Mouse (Mus musculus) embryonic facial prominence, embryonic 14.5 days (tissue): Measurements from ENCODE around the gene Skap1. TPM values are rescaled to one million over a fixed set of nuclear protein-coding genes. Genes with fewer than 3 reads are reported as not detected.

Experiments used
- ATAC-seq: fragments of 200-750 bp; cut with Nextera tagmentation; 2 replicates; pipeline ENCODE4 v1.8.0; 2017; ENCODE audit warnings: low read depth, moderate number of reproducible peaks, moderate TSS enrichment
- DNase-seq: peaks from one replicate; pipeline ENCODE4 v3.0.0-alpha.2; 2015; ENCODE audit warnings: low spot score
- H3K27ac ChIP-seq: fragments of 300-500 bp; sonication (generic); replicated peaks from 2 replicates; pipeline ENCODE4 v1.5.1; 2014; ENCODE audit warnings: low read depth, mild to moderate bottlenecking, low read length, moderate library complexity
- H3K27me3 ChIP-seq: fragments of 300-500 bp; sonication (generic); replicated peaks from 2 replicates; pipeline ENCODE4 v1.6.1; 2014; ENCODE audit warnings: low read length; ENCODE audit not compliant: control insufficient read depth, insufficient read depth
- H3K36me3 ChIP-seq: fragments of 300-500 bp; sonication (generic); 2 replicates; pipeline ENCODE4 v1.6.1; 2014; ENCODE audit warnings: low read length, mixed read lengths; ENCODE audit not compliant: control insufficient read depth, insufficient read depth
- H3K4me1 ChIP-seq: fragments of 300-500 bp; sonication (generic); 2 replicates; pipeline ENCODE4 v1.6.1; 2014; ENCODE audit warnings: antibody characterized with exemption, low read length; ENCODE audit not compliant: control insufficient read depth, insufficient read depth
- H3K4me2 ChIP-seq: fragments of 300-500 bp; sonication (generic); 2 replicates; pipeline ENCODE4 v1.6.1; 2014; ENCODE audit warnings: low read depth, mild to moderate bottlenecking, low read length, moderate library complexity, mixed read lengths
- H3K4me3 ChIP-seq: fragments of 300-500 bp; sonication (generic); 2 replicates; pipeline ENCODE4 v1.5.1; 2014; ENCODE audit warnings: low read depth, mild to moderate bottlenecking, low read length
- H3K9ac ChIP-seq: fragments of 300-500 bp; sonication (generic); 2 replicates; pipeline ENCODE4 v1.6.1; 2014; ENCODE audit warnings: low read depth, mild to moderate bottlenecking, low read length, moderate library complexity, mixed read lengths
- H3K9me3 ChIP-seq: fragments of 300-500 bp; sonication (generic); 2 replicates; pipeline ENCODE4 v1.6.1; 2016; ENCODE audit warnings: low read length; ENCODE audit not compliant: control insufficient read depth
- WGBS: fragments of 180-500 bp; shearing (Covaris S2); extraction: QIAGEN DNeasy Blood & Tissue Kit; methylation state at CpG from one replicate; pipeline ENCODE4 v1.1.7; 2014; 5-methylcytosine and 5-hydroxymethylcytosine counted together
- polyA plus RNA-seq: library from polyadenylated mRNA; unstranded; fragments of >200 nt; fragmentation: Nextera tagmentation; extraction: Ambion mirVana; gene quantifications from 2 replicates; pipeline ENCODE4 v1.2.1, GENCODE M21; 2014

Gene Skap1
- polyA plus RNA-seq, 1 experiment from 2014 or later = 1.5 TPM

DNA sequence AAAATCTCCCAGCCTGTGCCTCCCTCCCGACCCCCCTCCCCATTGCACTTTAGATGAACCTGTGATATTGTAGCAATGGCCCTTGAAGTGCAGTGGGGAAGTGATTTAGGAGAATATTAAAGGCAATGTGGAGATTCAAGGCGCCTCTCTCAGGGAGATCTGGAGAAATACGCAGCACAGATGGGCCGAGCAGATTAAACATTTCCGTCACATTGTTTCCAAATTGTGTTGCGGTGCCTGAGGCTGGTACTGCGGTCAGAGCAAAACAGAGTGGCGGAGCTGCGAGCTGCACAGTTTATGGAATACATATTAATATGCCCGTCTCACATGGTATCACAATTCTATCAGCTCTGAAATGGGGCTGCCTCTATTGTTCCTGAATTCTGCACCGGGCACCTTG, 278.6 kb downstream of the Skap1 start:
- H3K27me3 ChIP-seq = 0 out of 2 replicates have a peak, but pooled peaks cover 5% of the 10 kb centered on the region

GRCm38 (mm10) chr11:96743891-96744290, 279.5 kb downstream of the Skap1 start:
- ATAC-seq = no peak
- no peak for DNase-seq

More for the DNA sequence above, 278.6 kb downstream of the Skap1 start:
- no peak for DNase-seq
- H3K9me3 ChIP-seq = no peaks in the 10 kb centered on the region
- 41% methylated on average over 11 of the region's 11 CpGs for WGBS
- H3K4me3 ChIP-seq = no peak overlapping the region
- no peaks in the 10 kb centered on the region for H3K36me3 ChIP-seq
- no peak overlapping the region for H3K4me2 ChIP-seq
- no peak overlapping the region for H3K27ac ChIP-seq
- H3K4me1 ChIP-seq = peaks cover 3% of the 10 kb centered on the region; the same call in 1 of the 2 replicates
- no peak for ATAC-seq
- no peak overlapping the region for H3K9ac ChIP-seq

DNA sequence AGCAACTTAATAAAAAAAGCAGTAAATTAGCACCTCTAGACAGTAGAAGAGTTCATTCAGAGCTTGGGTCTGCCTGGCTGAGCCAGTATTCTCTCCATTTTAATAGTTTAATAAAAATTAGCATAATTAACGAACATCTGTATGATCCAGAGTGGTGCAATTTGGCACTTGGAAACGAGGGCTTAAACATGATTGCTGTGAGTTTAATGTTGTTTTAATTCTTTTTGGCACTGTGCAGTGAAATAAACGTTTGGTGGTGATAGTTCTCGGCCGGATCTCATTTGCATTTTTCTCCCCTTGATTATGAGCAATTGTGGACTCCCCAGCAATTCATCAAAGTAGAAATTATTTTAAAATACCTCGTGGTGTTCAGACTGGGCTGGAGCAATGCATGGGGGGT, 282.3 kb downstream of the Skap1 start:
- Histone ChIP-seq H3K9ac (no peak overlapping the region), H3K9me3 (no peaks in the 10 kb centered on the region), H3K27me3 (0 out of 2 replicates have a peak, but pooled peaks cover 5% of the 10 kb centered on the region), H3K27ac (no peak overlapping the region), H3K4me1 (peaks cover 3% of the 10 kb centered on the region; the same call in 1 of the 2 replicates), H3K4me2 (no peak overlapping the region), H3K4me3 (no peak overlapping the region), H3K36me3 (no peaks in the 10 kb centered on the region)
- WGBS = 63% methylated on average over 6 of the region's 6 CpGs
- DNase-seq (no peak), ATAC-seq (no peak)

More at GRCm38 (mm10) chr11:96743891-96744290, 279.5 kb downstream of the Skap1 start:
- Histone ChIP-seq H3K27ac (no peak overlapping the region), H3K9me3 (no peaks in the 10 kb centered on the region), H3K9ac (no peak overlapping the region), H3K36me3 (no peaks in the 10 kb centered on the region), H3K4me2 (no peak overlapping the region), H3K4me1 (peaks cover 3% of the 10 kb centered on the region; the same call in 1 of the 2 replicates), H3K4me3 (no peak overlapping the region), H3K27me3 (0 out of 2 replicates have a peak, but pooled peaks cover 5% of the 10 kb centered on the region)
- WGBS = 82% methylated on average over 4 of the region's 4 CpGs

DNA sequence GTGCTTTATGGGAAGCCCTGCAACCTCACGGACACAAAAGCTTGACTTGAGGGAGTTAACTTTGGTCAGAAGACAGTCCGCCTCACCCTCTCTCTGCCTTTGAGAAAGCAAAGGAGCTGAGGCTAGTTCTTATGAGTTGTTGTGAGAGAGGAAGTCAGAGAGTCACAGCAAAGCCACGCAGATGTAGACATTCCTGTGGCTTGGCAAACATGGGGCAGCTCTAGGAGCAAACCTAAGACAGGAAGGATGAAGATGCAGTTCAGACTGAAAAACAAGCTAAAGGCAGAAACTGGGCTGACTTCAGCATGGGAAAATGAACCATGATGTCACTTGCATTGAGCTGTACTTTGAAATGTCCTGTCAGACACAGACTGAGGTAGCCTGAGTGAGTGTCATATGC, 283.2 kb downstream of the Skap1 start:
- H3K4me3 ChIP-seq = no peak overlapping the region
- WGBS = 42% methylated on average over 3 of the region's 3 CpGs
- DNase-seq = peak; percentile 55
- no peaks in the 10 kb centered on the region for H3K9me3 ChIP-seq
- H3K36me3 ChIP-seq = no peaks in the 10 kb centered on the region
- no peak overlapping the region for H3K27ac ChIP-seq
- H3K4me1 ChIP-seq = peaks cover 3% of the 10 kb centered on the region; the same call in 1 of the 2 replicates
- no peak overlapping the region for H3K9ac ChIP-seq
- H3K4me2 ChIP-seq = no peak overlapping the region
- ATAC-seq = no peak
- 0 out of 2 replicates have a peak, but pooled peaks cover 2% of the 10 kb centered on the region for H3K27me3 ChIP-seq

- Histone ChIP-seq H3K4me2 (no peak overlapping the region), H3K4me3 (no peak overlapping the region), H3K27ac (no peak overlapping the region), H3K4me1 (no peaks in the 10 kb centered on the region), H3K9me3 (no peaks in the 10 kb centered on the region), H3K27me3 (no peaks in the 10 kb centered on the region), H3K9ac (no peak overlapping the region), H3K36me3 (no peaks in the 10 kb centered on the region)
- ATAC-seq (no peak), DNase-seq (no peak)
- WGBS = 93% methylated on average over 2 of the region's 2 CpGs
Measured at GRCm38 (mm10) chr11:96755298-96755697, 290.9 kb downstream of the Skap1 start.

- Histone ChIP-seq H3K4me2 (no peak overlapping the region), H3K4me1 (no peaks in the 10 kb centered on the region), H3K9ac (no peak overlapping the region), H3K9me3 (no peaks in the 10 kb centered on the region), H3K27me3 (no peaks in the 10 kb centered on the region), H3K27ac (no peak overlapping the region), H3K4me3 (no peak overlapping the region), H3K36me3 (no peaks in the 10 kb centered on the region)
- WGBS = 61% methylated on average over 4 of the region's 4 CpGs
- DNase-seq (no peak), ATAC-seq (no peak)
Measured at GRCm38 (mm10) chr11:96757421-96757820, 293.0 kb downstream of the Skap1 start.

- H3K4me1 ChIP-seq = no peaks in the 10 kb centered on the region
Measured at GRCm38 (mm10) chr11:96758402-96758801, 294.0 kb downstream of the Skap1 start.

DNA sequence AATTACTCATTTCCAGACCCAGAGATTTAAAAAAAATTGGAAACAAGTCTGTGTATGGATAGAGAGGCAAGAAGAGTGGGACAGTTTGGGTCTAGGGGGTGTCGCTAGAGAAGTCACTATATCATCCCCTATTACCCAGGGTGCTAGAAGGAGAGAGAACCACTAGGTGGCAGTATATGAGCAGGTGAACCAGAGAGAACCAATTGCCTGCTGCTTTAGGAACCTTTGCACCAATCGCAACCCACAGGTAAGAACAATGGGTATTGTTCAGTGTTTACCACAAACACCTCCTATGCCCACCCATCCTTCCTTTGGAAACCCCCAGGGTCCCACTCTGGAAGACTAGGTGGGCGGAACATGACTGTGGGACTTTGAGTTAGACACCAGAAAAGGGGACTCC, 295.6 kb downstream of the Skap1 start:
- WGBS = 48% methylated on average over 3 of the region's 3 CpGs
- 0 out of 2 replicates have a peak, but pooled peaks have one; percentile 34 for ATAC-seq
- no peak overlapping the region for H3K9ac ChIP-seq

More at GRCm38 (mm10) chr11:96758402-96758801, 294.0 kb downstream of the Skap1 start:
- Histone ChIP-seq H3K9ac (no peak overlapping the region), H3K27me3 (no peaks in the 10 kb centered on the region), H3K9me3 (no peaks in the 10 kb centered on the region), H3K27ac (no peak overlapping the region), H3K4me3 (no peak overlapping the region), H3K4me2 (no peak overlapping the region), H3K36me3 (no peaks in the 10 kb centered on the region)
- ATAC-seq (no peak), DNase-seq (no peak)
- WGBS = 75% methylated on average over 5 of the region's 5 CpGs

GRCm38 (mm10) chr11:96761984-96762383, 297.6 kb downstream of the Skap1 start:
- Histone ChIP-seq H3K9ac (no peak overlapping the region), H3K27ac (no peak overlapping the region), H3K4me3 (no peak overlapping the region), H3K4me1 (peaks cover 9% of the 10 kb centered on the region; the same call in 1 of the 2 replicates), H3K4me2 (no peak overlapping the region), H3K27me3 (no peaks in the 10 kb centered on the region), H3K9me3 (no peaks in the 10 kb centered on the region), H3K36me3 (no peaks in the 10 kb centered on the region)
- no peak for DNase-seq
- WGBS = 65% methylated on average over 7 of the region's 7 CpGs
- no peak for ATAC-seq

More for the DNA sequence above, 295.6 kb downstream of the Skap1 start:
- no peak overlapping the region for H3K4me3 ChIP-seq
- H3K27me3 ChIP-seq = no peaks in the 10 kb centered on the region
- no peaks in the 10 kb centered on the region for H3K9me3 ChIP-seq
- DNase-seq = peak; percentile 62
- H3K27ac ChIP-seq = no peak overlapping the region
- H3K4me2 ChIP-seq = no peak overlapping the region
- no peaks in the 10 kb centered on the region for H3K36me3 ChIP-seq
- peaks cover 9% of the 10 kb centered on the region; the same call in 1 of the 2 replicates for H3K4me1 ChIP-seq
